Mouse (Mus musculus) lung, embryonic 14.5 days (tissue): ENCODE data around the gene Olfml2b. TPM values are rescaled to one million over a fixed set of nuclear protein-coding genes. Genes with fewer than 3 reads are reported as not detected.

Experiments used
- ATAC-seq: fragments of 200-750 bp; cut with Nextera tagmentation; 2 replicates; pipeline ENCODE4 v1.8.0; 2017; ENCODE audit warnings: mild to moderate bottlenecking, moderate TSS enrichment, moderate library complexity; ENCODE audit not compliant: insufficient read depth
- DNase-seq: peaks from one replicate; pipeline ENCODE4 v3.0.0-alpha.2; 2015
- H3K27ac ChIP-seq: fragments of 300-500 bp; sonication (generic); 2 replicates; pipeline ENCODE4 v1.5.1; 2014; ENCODE audit warnings: low read depth, mild to moderate bottlenecking, moderate library complexity
- H3K27me3 ChIP-seq: fragments of 300-500 bp; sonication (generic); 2 replicates; pipeline ENCODE4 v1.6.1; 2014; ENCODE audit warnings: low read length, control low read depth; ENCODE audit not compliant: insufficient read depth
- H3K36me3 ChIP-seq: fragments of 300-500 bp; sonication (generic); 2 replicates; pipeline ENCODE4 v1.6.1; 2014; ENCODE audit warnings: control low read depth; ENCODE audit not compliant: insufficient read depth
- H3K4me1 ChIP-seq: fragments of 300-500 bp; sonication (generic); 2 replicates; pipeline ENCODE4 v1.6.1; 2014; ENCODE audit warnings: antibody characterized with exemption, control low read depth; ENCODE audit not compliant: insufficient read depth
- H3K4me2 ChIP-seq: fragments of 300-500 bp; sonication (generic); 2 replicates; pipeline ENCODE4 v1.6.1; 2014; ENCODE audit warnings: mild to moderate bottlenecking
- H3K4me3 ChIP-seq: fragments of 300-500 bp; sonication (generic); 2 replicates; pipeline ENCODE4 v1.5.1; 2014; ENCODE audit warnings: low read depth, low read length
- H3K9ac ChIP-seq: fragments of 300-500 bp; sonication (generic); 2 replicates; pipeline ENCODE4 v1.6.1; 2014
- H3K9me3 ChIP-seq: fragments of 300-500 bp; sonication (generic); 2 replicates; pipeline ENCODE4 v1.6.1; 2016; ENCODE audit warnings: low read depth, low read length, control low read depth
- CTCF ChIP-seq: IDR thresholded peaks from 2 replicates; pipeline ENCODE4 v1.5.1; 2016; ENCODE audit warnings: antibody characterized with exemption, low read depth
- WGBS: fragments of 180-500 bp; shearing (Covaris S2); extraction: QIAGEN DNeasy Blood & Tissue Kit; methylation state at CpG from one replicate; pipeline ENCODE4 v1.1.7; 2014; 5-methylcytosine and 5-hydroxymethylcytosine counted together
- polyA plus RNA-seq: library from polyadenylated mRNA; unstranded; fragments of >200 nt; fragmentation: Nextera tagmentation; extraction: Ambion mirVana; gene quantifications from 2 replicates; pipeline ENCODE4 v1.2.1, GENCODE M21; 2014

Olfml2b gene
- polyA plus RNA-seq, 1 experiment from 2014 or later = 18.8 TPM

DNA sequence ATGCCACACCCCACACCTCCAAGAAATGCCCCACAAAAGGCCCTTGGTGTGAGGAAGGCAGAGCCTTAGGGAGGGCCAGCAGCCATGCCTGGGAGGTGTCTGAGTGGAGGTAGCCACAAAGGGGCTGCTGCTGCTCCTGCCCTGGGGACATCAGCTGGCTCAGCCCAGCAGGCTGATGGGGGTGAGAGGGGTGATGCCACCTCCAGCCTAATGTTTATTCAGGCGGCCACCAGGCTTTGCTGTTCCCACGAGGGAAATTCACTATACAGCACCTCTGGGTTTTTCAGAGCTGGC, 12.8 kb downstream of the Olfml2b start:
- no peak for TF ChIP-seq CTCF
- no peaks in the 10 kb centered on the region for H3K27me3 ChIP-seq
- no peaks in the 10 kb centered on the region for H3K36me3 ChIP-seq
- 46% methylated on average over 2 of the region's 2 CpGs for WGBS
- DNase-seq = no peak
- H3K9me3 ChIP-seq = no peaks in the 10 kb centered on the region
- no peak overlapping the region for H3K4me3 ChIP-seq
- no peak overlapping the region for H3K27ac ChIP-seq
- no peak overlapping the region for H3K9ac ChIP-seq
- no peaks in the 10 kb centered on the region for H3K4me1 ChIP-seq
- no peak for ATAC-seq
- no peak overlapping the region for H3K4me2 ChIP-seq

DNA sequence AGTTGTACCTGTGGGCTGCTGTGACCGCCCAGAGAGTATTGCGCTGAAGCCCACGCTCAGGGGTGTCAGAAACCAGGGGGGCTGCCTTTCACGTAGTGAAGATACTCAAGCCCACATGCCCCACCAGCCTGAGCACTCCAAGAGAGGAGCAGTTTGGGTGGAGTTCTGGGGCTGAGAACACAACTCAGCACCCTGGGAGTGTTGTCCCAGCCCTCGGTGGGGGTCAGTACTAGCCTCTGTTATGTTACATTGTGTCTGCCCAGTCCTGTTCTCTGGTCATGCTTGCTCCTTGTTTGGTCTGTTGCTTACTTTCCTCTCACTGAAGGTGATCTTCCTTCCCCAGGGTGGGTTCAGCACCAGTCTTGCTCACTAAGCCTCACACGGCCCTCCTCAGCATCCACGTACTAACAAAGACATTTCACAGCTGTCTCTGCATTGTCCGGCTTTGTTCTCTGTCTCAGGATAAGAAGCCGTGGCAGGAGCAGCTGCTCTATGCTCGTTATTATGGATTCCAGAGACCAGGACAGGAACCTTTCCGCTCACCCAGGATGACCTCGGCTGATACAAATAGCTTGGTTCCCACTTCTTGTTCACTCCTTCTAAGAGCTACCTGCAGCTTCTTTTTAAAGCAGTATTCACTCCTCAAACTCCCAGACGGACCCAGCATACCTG, 13.4 kb downstream of the Olfml2b start:
- no peaks in the 10 kb centered on the region for H3K36me3 ChIP-seq
- WGBS = 57% methylated on average over 13 of the region's 13 CpGs
- H3K27me3 ChIP-seq = no peaks in the 10 kb centered on the region
- TF ChIP-seq CTCF = no peak
- no peak for DNase-seq
- no peak overlapping the region for H3K4me2 ChIP-seq
- no peaks in the 10 kb centered on the region for H3K4me1 ChIP-seq
- H3K9me3 ChIP-seq = no peaks in the 10 kb centered on the region
- H3K4me3 ChIP-seq = no peak overlapping the region
- ATAC-seq = no peak
- no peak overlapping the region for H3K9ac ChIP-seq
- no peak overlapping the region for H3K27ac ChIP-seq

DNA sequence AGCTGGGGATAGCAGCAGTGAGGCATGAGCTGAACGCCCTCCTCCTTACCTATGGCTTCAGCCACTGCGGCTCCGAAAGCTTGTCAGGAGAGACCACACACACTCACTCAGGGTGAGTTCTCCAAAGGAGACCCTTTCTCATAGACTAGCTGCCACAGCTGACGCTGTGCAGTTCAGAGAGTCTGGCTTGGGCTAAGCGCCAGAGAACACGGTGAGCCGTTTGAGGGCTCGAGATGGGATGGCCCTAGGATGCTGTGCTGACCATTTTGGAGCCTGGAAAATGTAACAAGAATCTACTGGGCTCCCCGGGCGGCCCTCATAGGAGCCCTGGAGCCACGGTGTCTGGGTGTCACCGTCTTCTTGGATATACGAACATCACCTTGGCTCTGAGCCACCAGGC, 14.9 kb downstream of the Olfml2b start:
- no peak overlapping the region for H3K9ac ChIP-seq
- DNase-seq (no peak), ATAC-seq (no peak)
- no peaks in the 10 kb centered on the region for H3K36me3 ChIP-seq
- no peak for TF ChIP-seq CTCF
- H3K27me3 ChIP-seq = no peaks in the 10 kb centered on the region
- H3K4me1 ChIP-seq = no peaks in the 10 kb centered on the region
- no peak overlapping the region for H3K27ac ChIP-seq
- no peak overlapping the region for H3K4me2 ChIP-seq
- H3K9me3 ChIP-seq = no peaks in the 10 kb centered on the region
- 66% methylated on average over 13 of the region's 13 CpGs for WGBS
- H3K4me3 ChIP-seq = no peak overlapping the region

DNA sequence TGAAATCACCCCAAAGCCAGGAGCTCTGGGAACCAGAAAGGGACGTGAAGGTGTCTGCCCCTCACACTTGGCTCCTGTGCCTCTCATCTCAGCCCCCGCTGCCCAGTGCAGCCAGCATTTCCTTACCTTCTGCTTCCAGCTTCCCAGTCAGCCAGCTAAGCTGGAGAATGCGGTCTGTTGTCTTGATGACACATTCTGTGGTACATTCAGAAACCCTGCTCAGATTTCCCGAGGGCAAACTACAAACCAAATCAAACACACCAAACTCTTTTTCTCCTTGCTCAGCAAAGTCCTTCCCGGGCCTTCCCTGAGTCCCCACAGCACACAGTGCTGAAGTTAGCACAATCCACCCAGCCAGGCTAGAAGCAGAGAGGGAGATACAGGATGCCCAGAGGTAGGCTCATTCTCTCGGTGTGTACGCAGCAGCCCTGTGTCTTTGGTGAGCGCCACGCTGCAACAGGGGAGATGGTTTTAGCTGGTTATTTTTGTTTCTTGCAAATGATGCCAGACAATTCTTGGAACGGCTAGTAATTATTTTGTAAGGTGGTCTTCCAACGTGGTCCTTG, 20.4 kb downstream of the Olfml2b start:
- Histone ChIP-seq H3K4me1 (no peaks in the 10 kb centered on the region), H3K36me3 (peaks cover 5% of the 10 kb centered on the region; the same call in 1 of the 2 replicates), H3K27me3 (no peaks in the 10 kb centered on the region), H3K27ac (no peak overlapping the region), H3K9me3 (no peaks in the 10 kb centered on the region), H3K9ac (no peak overlapping the region), H3K4me3 (no peak overlapping the region), H3K4me2 (no peak overlapping the region)
- no peak for TF ChIP-seq CTCF
- 77% methylated on average over 11 of the region's 11 CpGs for WGBS
- no peak for ATAC-seq
- no peak for DNase-seq

DNA sequence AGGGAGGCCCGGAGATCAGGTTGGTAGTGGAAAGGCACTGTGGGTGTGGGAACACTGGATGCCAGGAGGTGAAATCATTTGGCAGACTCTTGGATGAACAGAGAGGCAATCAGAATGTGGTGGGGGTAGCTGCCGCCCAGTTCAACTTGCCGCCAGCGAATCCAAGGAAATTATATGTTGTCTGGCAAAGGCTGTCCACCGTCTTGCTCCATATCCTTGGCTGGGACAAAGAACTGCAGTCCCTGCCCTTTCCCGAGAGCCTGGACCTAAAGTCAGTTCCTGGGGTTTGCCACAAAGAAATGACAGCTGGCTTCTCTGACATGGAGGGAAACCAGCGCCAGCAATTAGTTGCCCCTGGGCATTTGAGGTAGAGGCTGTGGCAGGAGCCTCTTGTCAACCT, 20.9 kb downstream of the Olfml2b start:
- Histone ChIP-seq H3K27me3 (no peaks in the 10 kb centered on the region), H3K27ac (no peak overlapping the region), H3K9ac (no peak overlapping the region), H3K9me3 (no peaks in the 10 kb centered on the region), H3K4me3 (no peak overlapping the region), H3K4me2 (no peak overlapping the region), H3K4me1 (no peaks in the 10 kb centered on the region), H3K36me3 (peaks cover 5% of the 10 kb centered on the region; the same call in 1 of the 2 replicates)
- DNase-seq (no peak), ATAC-seq (no peak)
- WGBS = 91% methylated on average over 7 of the region's 7 CpGs
- TF ChIP-seq CTCF = no peak

DNA sequence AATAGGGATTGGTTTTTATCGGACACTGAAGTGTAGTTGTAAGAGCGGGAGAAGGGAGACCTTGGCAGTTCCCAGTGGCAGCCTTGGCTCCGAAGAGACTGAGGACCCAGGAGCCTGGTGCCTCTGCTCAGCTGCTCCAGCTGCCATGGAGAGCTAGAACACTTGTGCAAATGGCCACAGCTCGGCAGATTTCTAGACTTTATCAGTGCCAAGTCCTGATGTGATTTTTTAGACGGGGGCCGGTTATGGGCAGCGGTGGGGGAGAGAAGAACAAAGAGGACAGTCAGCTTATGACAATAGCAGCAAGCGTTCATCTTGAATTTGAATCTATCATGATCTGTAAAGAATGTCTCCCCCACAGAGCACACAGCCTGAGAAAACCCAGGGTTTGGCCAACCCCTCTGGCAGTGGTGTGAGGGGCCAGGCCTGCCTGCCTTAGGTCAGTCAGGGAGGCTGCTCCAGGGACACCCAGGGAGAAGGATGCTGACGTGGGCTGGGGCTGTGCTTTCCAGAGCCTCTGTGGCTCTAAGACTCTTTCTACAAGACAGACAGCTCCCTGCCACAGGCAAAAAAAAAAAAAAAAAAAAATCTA, 29.9 kb downstream of the Olfml2b start:
- WGBS = 65% methylated on average over 9 of the region's 9 CpGs
- no peaks in the 10 kb centered on the region for H3K4me1 ChIP-seq
- no peaks in the 10 kb centered on the region for H3K27me3 ChIP-seq
- no peak overlapping the region for H3K9ac ChIP-seq
- H3K27ac ChIP-seq = no peak overlapping the region
- 0 out of 2 replicates have a peak, but pooled peaks cover 1% of the 10 kb centered on the region for H3K36me3 ChIP-seq
- ATAC-seq (no peak), DNase-seq (no peak)
- no peaks in the 10 kb centered on the region for H3K9me3 ChIP-seq
- no peak for TF ChIP-seq CTCF
- H3K4me3 ChIP-seq = no peak overlapping the region
- H3K4me2 ChIP-seq = no peak overlapping the region

DNA sequence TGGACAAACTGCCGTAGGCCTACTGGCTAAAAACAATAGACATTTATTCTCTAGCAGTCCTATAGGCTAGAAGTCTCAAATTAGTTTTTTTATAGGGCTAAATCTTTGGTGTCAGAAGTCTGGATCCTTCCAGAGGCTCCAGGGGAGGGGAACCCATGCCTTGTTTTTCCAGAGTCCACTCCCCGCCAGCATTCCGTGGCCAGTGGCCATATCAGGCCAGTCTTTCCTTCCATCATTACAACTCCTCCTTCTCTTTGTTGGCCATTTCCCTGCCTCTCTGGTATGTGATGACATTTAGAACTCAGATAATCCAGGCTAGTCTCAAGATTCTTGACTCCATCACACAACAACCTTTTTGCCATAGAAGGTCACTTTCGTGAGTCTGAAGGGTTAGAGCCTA, 33.3 kb downstream of the Olfml2b start:
- no peaks in the 10 kb centered on the region for H3K4me1 ChIP-seq
- DNase-seq = no peak
- no peaks in the 10 kb centered on the region for H3K9me3 ChIP-seq
- no peak overlapping the region for H3K27ac ChIP-seq
- 87% methylated on average over 4 of the region's 4 CpGs for WGBS
- no peak overlapping the region for H3K4me2 ChIP-seq
- H3K9ac ChIP-seq = no peak overlapping the region
- H3K4me3 ChIP-seq = no peak overlapping the region
- H3K27me3 ChIP-seq = no peaks in the 10 kb centered on the region
- TF ChIP-seq CTCF = no peak
- no peaks in the 10 kb centered on the region for H3K36me3 ChIP-seq
- no peak for ATAC-seq
